Mouse (Mus musculus): ENCODE measurements around the gene Igfn1. TPM values are rescaled to one million over a fixed set of nuclear protein-coding genes. Genes with fewer than 3 reads are reported as not detected.

The Igfn1 gene
- polyA plus RNA-seq, 1 experiment: not detected

- no peaks in the 10 kb centered on the region for H3K4me1 ChIP-seq (ENCODE audit: control insufficient read depth, insufficient read depth, insufficient read length, low read length)
- H3K27ac ChIP-seq (replicated peaks; ENCODE audit: low read depth, low read length): no peak overlapping the region
- peak overlapping the region; percentile 80 for H3K4me3 ChIP-seq (ENCODE audit: insufficient read depth, low read depth, low read length)
These were observed 12.4 kb upstream of the Igfn1 start for GRCm38 (mm10) chr1:136018390-136019189.

- Histone ChIP-seq H3K4me1 (ENCODE audit: control insufficient read depth, insufficient read depth, insufficient read length, low read length) (no peaks in the 10 kb centered on the region), H3K4me3 (ENCODE audit: insufficient read depth, low read depth, low read length) (peak overlapping the region; percentile 80), H3K27ac (replicated peaks; ENCODE audit: low read depth, low read length) (no peak overlapping the region)
These were observed 11.8 kb upstream of the Igfn1 start for GRCm38 (mm10) chr1:136017907-136018313.

- no peak overlapping the region for H3K4me3 ChIP-seq (ENCODE audit: insufficient read depth, low read depth, low read length)
- no peaks in the 10 kb centered on the region for H3K4me1 ChIP-seq (ENCODE audit: control insufficient read depth, insufficient read depth, insufficient read length, low read length)
- no peak overlapping the region for H3K27ac ChIP-seq (replicated peaks; ENCODE audit: low read depth, low read length)
These were observed 11.2 kb upstream of the Igfn1 start for GRCm38 (mm10) chr1:136017307-136017706.

GRCm38 (mm10) chr1:136014796-136015502 is 8.8 kb upstream of the Igfn1 start:
- H3K4me1 ChIP-seq (ENCODE audit: control insufficient read depth, insufficient read depth, insufficient read length, low read length): no peaks in the 10 kb centered on the region
- H3K27ac ChIP-seq (replicated peaks; ENCODE audit: low read depth, low read length): no peak overlapping the region
- no peak overlapping the region for H3K4me3 ChIP-seq (ENCODE audit: insufficient read depth, low read depth, low read length)

- Histone ChIP-seq H3K4me1 (ENCODE audit: control insufficient read depth, insufficient read depth, insufficient read length, low read length) (no peaks in the 10 kb centered on the region), H3K27ac (replicated peaks; ENCODE audit: low read depth, low read length) (no peak overlapping the region), H3K4me3 (ENCODE audit: insufficient read depth, low read depth, low read length) (no peak overlapping the region)
These were observed 7.4 kb upstream of the Igfn1 start for GRCm38 (mm10) chr1:136013513-136013912.

GRCm38 (mm10) chr1:136010247-136010646 is 4.1 kb upstream of the Igfn1 start:
- peaks cover 2% of the 10 kb centered on the region; the same call in 1 of the 2 replicates for H3K4me1 ChIP-seq (ENCODE audit: control insufficient read depth, insufficient read depth, insufficient read length, low read length)
- H3K27ac ChIP-seq (replicated peaks; ENCODE audit: low read depth, low read length): no peak overlapping the region
- no peak overlapping the region for H3K4me3 ChIP-seq (ENCODE audit: insufficient read depth, low read depth, low read length)

GRCm38 (mm10) chr1:136008159-136008533 is 2.0 kb upstream of the Igfn1 start:
- H3K4me1 ChIP-seq (ENCODE audit: control insufficient read depth, insufficient read depth, insufficient read length, low read length): peaks cover 2% of the 10 kb centered on the region; the same call in 1 of the 2 replicates
- H3K4me3 ChIP-seq (ENCODE audit: insufficient read depth, low read depth, low read length): peak overlapping the region; percentile 66
- no peak overlapping the region for H3K27ac ChIP-seq (replicated peaks; ENCODE audit: low read depth, low read length)

- Histone ChIP-seq H3K4me3 (ENCODE audit: insufficient read depth, low read depth, low read length) (peak within 1 kb of the TSS; percentile 66), H3K27ac (replicated peaks; ENCODE audit: low read depth, low read length) (no peak within 1 kb of the TSS), H3K4me1 (ENCODE audit: control insufficient read depth, insufficient read depth, insufficient read length, low read length) (peaks cover 2% of the 10 kb centered on the region; the same call in 1 of the 2 replicates)
These were observed 1.3 kb upstream of the Igfn1 start, which contains the start of gene Tmem9 for GRCm38 (mm10) chr1:136007211-136008158. Gene Tmem9, plus strand, starts transcription at chr1:136008150.

GRCm38 (mm10) chr1:136001438-136001837 is 4.7 kb downstream of the Igfn1 start:
- H3K4me1 ChIP-seq (ENCODE audit: control insufficient read depth, insufficient read depth, insufficient read length, low read length): no peaks in the 10 kb centered on the region
- no peak overlapping the region for H3K4me3 ChIP-seq (ENCODE audit: insufficient read depth, low read depth, low read length)
- H3K27ac ChIP-seq (replicated peaks; ENCODE audit: low read depth, low read length): no peak overlapping the region

GRCm38 (mm10) chr1:135999720-136000287 is 6.3 kb downstream of the Igfn1 start:
- no peak overlapping the region for H3K4me3 ChIP-seq (ENCODE audit: insufficient read depth, low read depth, low read length)
- H3K4me1 ChIP-seq (ENCODE audit: control insufficient read depth, insufficient read depth, insufficient read length, low read length): no peaks in the 10 kb centered on the region
- no peak overlapping the region for H3K27ac ChIP-seq (replicated peaks; ENCODE audit: low read depth, low read length)

- no peak overlapping the region for H3K4me3 ChIP-seq (ENCODE audit: insufficient read depth, low read depth, low read length)
- no peak overlapping the region for H3K27ac ChIP-seq (replicated peaks; ENCODE audit: low read depth, low read length)
- H3K4me1 ChIP-seq (ENCODE audit: control insufficient read depth, insufficient read depth, insufficient read length, low read length): no peaks in the 10 kb centered on the region
These were observed 8.6 kb downstream of the Igfn1 start for GRCm38 (mm10) chr1:135997537-135997936.

GRCm38 (mm10) chr1:135993470-135993869 is 12.7 kb downstream of the Igfn1 start:
- H3K4me1 ChIP-seq (ENCODE audit: control insufficient read depth, insufficient read depth, insufficient read length, low read length): no peaks in the 10 kb centered on the region
- H3K4me3 ChIP-seq (ENCODE audit: insufficient read depth, low read depth, low read length): no peak overlapping the region
- no peak overlapping the region for H3K27ac ChIP-seq (replicated peaks; ENCODE audit: low read depth, low read length)

GRCm38 (mm10) chr1:135989876-135990275 is 16.3 kb downstream of the Igfn1 start:
- H3K27ac ChIP-seq (replicated peaks; ENCODE audit: low read depth, low read length): no peak overlapping the region
- no peak overlapping the region for H3K4me3 ChIP-seq (ENCODE audit: insufficient read depth, low read depth, low read length)
- H3K4me1 ChIP-seq (ENCODE audit: control insufficient read depth, insufficient read depth, insufficient read length, low read length): no peaks in the 10 kb centered on the region

- no peaks in the 10 kb centered on the region for H3K4me1 ChIP-seq (ENCODE audit: control insufficient read depth, insufficient read depth, insufficient read length, low read length)
- H3K4me3 ChIP-seq (ENCODE audit: insufficient read depth, low read depth, low read length): no peak overlapping the region
- no peak overlapping the region for H3K27ac ChIP-seq (replicated peaks; ENCODE audit: low read depth, low read length)
These were observed 22.0 kb downstream of the Igfn1 start for GRCm38 (mm10) chr1:135984105-135984504.

Data from brown adipose tissue, adult 24 weeks (tissue).